Mouse (Mus musculus): Measurements from ENCODE around the gene Nek1. TPM values are rescaled to one million over a fixed set of nuclear protein-coding genes. Genes with fewer than 3 reads are reported as not detected.
"Not testable (repeated sequence)": the region's sequence is repeated elsewhere in the genome, so short reads cannot be mapped to it uniquely, and the experiment has no call there.

The Nek1 gene
- polyA plus RNA-seq, 2 experiments = 2.6 to 6.7 TPM

DNA sequence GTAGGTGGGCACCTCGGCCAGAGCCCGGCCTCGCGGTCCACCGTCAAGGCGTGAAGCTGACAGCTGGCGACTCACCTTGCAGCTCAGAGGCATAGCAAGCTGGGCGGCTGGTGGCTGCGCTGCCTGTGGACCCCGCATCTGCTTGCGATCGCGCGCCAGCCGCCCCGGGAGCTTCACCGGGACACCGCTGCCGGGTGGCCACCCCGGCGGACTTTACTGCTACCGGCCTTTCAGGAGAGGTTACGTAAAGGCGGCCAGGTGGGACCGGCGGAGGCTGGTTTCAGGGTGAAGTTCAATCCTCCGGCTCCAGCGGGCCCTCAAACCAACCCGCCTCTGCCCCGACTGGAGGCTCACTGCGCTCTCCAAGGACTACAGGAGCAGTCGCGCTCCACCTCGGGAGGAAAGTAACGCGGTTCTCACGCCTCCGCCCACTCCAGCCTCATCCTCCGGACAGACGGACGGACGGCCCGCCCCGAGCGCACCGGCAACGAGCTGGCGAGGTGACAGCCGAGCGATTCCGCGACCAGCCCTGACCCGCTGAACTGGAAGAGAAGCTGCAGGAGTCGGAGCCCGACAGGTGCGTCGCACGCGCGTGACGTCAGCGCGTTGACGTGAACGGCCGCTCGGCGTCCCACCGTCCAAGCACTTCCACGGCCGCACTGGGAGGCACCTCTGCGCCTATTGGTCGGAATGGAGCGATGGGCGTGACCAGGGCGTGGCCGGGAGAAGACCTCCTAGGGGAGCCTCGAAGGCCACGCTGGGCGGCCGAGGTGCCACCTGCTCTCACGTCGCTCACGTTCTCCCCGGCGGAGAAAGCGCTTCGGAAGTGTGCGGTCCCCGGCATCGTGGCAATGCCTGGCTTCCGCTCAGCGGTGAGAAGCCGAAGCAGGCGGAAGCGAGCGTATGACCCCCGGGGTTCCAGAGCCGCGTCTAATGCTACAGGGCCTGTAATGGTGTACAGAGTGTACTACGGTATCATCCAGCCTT, 10.0 kb upstream of the Nek1 start, which contains the start of gene Clcn3:
Clcn3 (minus strand) TSS at position 600 of the 987 bp plus-strand sequence.
- Histone ChIP-seq H3K9me3 (ENCODE audit: control insufficient read depth, low read length) (no peaks in the 10 kb centered on the region), H3K27me3 (ENCODE audit: control insufficient read depth, insufficient read depth, low read length) (no peaks in the 10 kb centered on the region), H3K36me3 (replicated peaks; ENCODE audit: control insufficient read depth, insufficient read depth, low read depth) (no peaks in the 10 kb centered on the region), H3K4me1 (replicated peaks; ENCODE audit: control insufficient read depth in 2 of 2, insufficient read depth in 2 of 2, low read length in 1 of 2) (peaks cover 13 to 20% of the 10 kb centered on the region in 2 experiments), H3K4me2 (ENCODE audit: low read depth) (peak within 1 kb of the TSS; percentile 97), H3K27ac (peak within 1 kb of the TSS; percentile 97), H3K9ac (replicated peaks) (peak within 1 kb of the TSS; percentile 89), H3K4me3 (ENCODE audit: insufficient read depth in 1 of 2, low read depth in 2 of 2, low read length in 2 of 2) (peak within 1 kb of the TSS; percentile 78 to 99)
- DNase-seq (ENCODE audit: low read depth in 3 of 3, low spot score in 3 of 3) = peak; percentile 98 to 99 (median 99)
- peak; percentile 55; the same call in 1 of the 2 replicates for TF ChIP-seq EP300 (IDR thresholded peaks at IDR 0.05; ENCODE audit: low read depth)
- TF ChIP-seq CTCF (IDR thresholded peaks at IDR 0.05; ENCODE audit: low read depth) = peak; percentile 32; the same call in 1 of the 2 replicates
- peak; percentile 99 for ATAC-seq (ENCODE audit: insufficient read depth)
- under 1% methylated on average over 101 of the region's 101 CpGs for WGBS (ENCODE audit: insufficient replicate concordance)

DNA sequence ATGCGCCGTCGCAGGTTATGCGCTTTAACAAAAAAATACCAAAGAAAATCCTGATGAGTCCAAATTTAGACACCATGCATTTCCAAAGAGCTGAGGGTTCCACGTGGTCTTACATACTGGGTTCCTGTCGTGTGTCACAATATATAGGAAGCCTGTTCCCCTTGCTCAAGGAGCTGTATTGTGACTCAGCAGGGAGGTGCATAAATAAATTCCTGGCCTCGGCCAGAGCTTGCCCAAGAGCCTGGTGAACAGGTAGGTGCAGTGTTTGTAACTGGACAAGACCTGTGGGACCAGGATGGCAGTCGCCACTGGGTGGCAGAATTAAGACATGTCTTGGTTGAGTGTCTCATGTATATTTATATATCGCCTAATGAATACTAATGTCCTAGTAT, 9.3 kb upstream of the Nek1 start:
- 8% methylated on average over 9 of the region's 9 CpGs for WGBS (ENCODE audit: insufficient replicate concordance)
- Histone ChIP-seq H3K27me3 (ENCODE audit: control insufficient read depth, insufficient read depth, low read length) (no peaks in the 10 kb centered on the region), H3K4me3 (ENCODE audit: insufficient read depth in 1 of 2, low read depth in 2 of 2, low read length in 2 of 2) (peak overlapping the region; percentile 62 to 99), H3K36me3 (replicated peaks; ENCODE audit: control insufficient read depth, insufficient read depth, low read depth) (no peaks in the 10 kb centered on the region), H3K9ac (replicated peaks) (peak overlapping the region; percentile 89), H3K27ac (peak overlapping the region; percentile 97), H3K4me2 (ENCODE audit: low read depth) (peak overlapping the region; percentile 97), H3K4me1 (replicated peaks; ENCODE audit: control insufficient read depth in 2 of 2, insufficient read depth in 2 of 2, low read length in 1 of 2) (peaks cover 10 to 16% of the 10 kb centered on the region in 2 experiments), H3K9me3 (ENCODE audit: control insufficient read depth, low read length) (no peaks in the 10 kb centered on the region)
- DNase-seq (ENCODE audit: low read depth in 3 of 3, low spot score in 3 of 3) (peak; percentile 59 to 69 (median 61)), ATAC-seq (ENCODE audit: insufficient read depth) (peak; percentile 61)
- TF ChIP-seq CTCF (IDR thresholded peaks at IDR 0.05; ENCODE audit: low read depth) = peak; percentile 78
- peak; percentile 21; the same call in 1 of the 2 replicates for TF ChIP-seq EP300 (IDR thresholded peaks at IDR 0.05; ENCODE audit: low read depth)

DNA sequence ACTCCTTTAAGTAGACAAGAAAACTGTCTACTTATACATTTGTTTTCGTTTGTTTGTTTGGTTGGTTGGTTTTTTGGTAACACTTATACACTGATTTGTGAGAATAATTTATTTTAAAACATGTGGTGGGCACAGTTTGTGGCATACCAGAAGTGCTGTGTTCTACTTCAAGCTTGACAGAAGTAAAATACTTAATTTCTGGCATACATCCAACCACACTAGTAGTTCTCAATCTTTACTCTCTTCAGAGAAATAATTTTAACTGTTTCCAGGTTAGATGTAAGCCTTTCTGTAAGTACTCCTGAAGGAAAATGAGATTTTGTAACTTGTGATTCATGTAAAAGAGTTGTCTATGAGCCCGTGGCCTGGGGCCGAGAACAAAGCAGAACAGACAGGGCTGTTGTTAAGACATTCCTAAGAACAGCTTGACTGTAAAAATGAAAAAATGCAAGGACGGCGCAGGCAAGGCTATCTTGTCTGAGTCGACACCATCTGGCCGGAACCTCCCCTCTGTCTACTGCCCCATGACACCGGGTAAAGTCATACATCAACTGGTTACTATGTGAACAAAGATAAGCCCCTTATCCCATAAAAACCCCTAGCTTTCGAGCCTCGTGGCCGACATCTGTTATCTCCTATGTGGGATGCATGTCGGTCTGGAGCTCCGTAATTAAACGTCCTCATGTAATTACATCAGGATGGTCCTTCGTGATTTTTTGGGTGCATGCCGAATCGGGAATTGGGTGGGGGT, 8.6 kb upstream of the Nek1 start:
- ATAC-seq (ENCODE audit: insufficient read depth) = not testable (repeated sequence)
- H3K27ac ChIP-seq = peak overlapping the region; percentile 97
- peak overlapping the region in 1 of 2 experiments; percentile 99; a peak in 3 of 4 replicates for H3K4me3 ChIP-seq (ENCODE audit: insufficient read depth in 1 of 2, low read depth in 2 of 2, low read length in 2 of 2)

GRCm38 (mm10) chr8:60992561-60992909, 460 bp upstream of the Nek1 start:
- no peaks in the 10 kb centered on the region for H3K36me3 ChIP-seq (replicated peaks; ENCODE audit: control insufficient read depth, insufficient read depth, low read depth)
- peaks cover 9 to 15% of the 10 kb centered on the region in 2 experiments; a peak in 3 of 4 replicates for H3K4me1 ChIP-seq (replicated peaks; ENCODE audit: control insufficient read depth in 2 of 2, insufficient read depth in 2 of 2, low read length in 1 of 2)
- no peaks in the 10 kb centered on the region for H3K9me3 ChIP-seq (ENCODE audit: control insufficient read depth, low read length)
- WGBS (ENCODE audit: insufficient replicate concordance) = under 1% methylated on average over 16 of the region's 16 CpGs
- H3K9ac ChIP-seq (replicated peaks) = peak overlapping the region; percentile 77
- ATAC-seq (ENCODE audit: insufficient read depth) (peak; percentile 80), DNase-seq (ENCODE audit: low read depth in 3 of 3, low spot score in 3 of 3) (peak in 2 of 3 experiments; percentile 64 to 68)
- TF ChIP-seq CTCF (IDR thresholded peaks at IDR 0.05; ENCODE audit: low read depth) (no peak), EP300 (IDR thresholded peaks at IDR 0.05; ENCODE audit: low read depth) (no peak)
- peak overlapping the region; percentile 67 for H3K4me2 ChIP-seq (ENCODE audit: low read depth)
- H3K27ac ChIP-seq = peak overlapping the region; percentile 77
- peak overlapping the region; percentile 60 to 97 for H3K4me3 ChIP-seq (ENCODE audit: insufficient read depth in 1 of 2, low read depth in 2 of 2, low read length in 2 of 2)
- no peaks in the 10 kb centered on the region for H3K27me3 ChIP-seq (ENCODE audit: control insufficient read depth, insufficient read depth, low read length)

More for the DNA sequence above, 8.6 kb upstream of the Nek1 start:
- not testable (repeated sequence) for H3K36me3 ChIP-seq (replicated peaks; ENCODE audit: control insufficient read depth, insufficient read depth, low read depth); H3K9me3 ChIP-seq (ENCODE audit: control insufficient read depth, low read length); H3K27me3 ChIP-seq (ENCODE audit: control insufficient read depth, insufficient read depth, low read length); DNase-seq (ENCODE audit: low read depth in 3 of 3, low spot score in 3 of 3)
- H3K4me1 ChIP-seq (replicated peaks; ENCODE audit: control insufficient read depth in 2 of 2, insufficient read depth in 2 of 2, low read length in 1 of 2) = peaks cover 5 to 11% of the 10 kb centered on the region in 2 experiments
- TF ChIP-seq EP300 (IDR thresholded peaks at IDR 0.05; ENCODE audit: low read depth) = peak; percentile 47; the same call in 1 of the 2 replicates
- 75% methylated on average over 17 of the region's 17 CpGs for WGBS (ENCODE audit: insufficient replicate concordance)
- peak overlapping the region; percentile 97 for H3K4me2 ChIP-seq (ENCODE audit: low read depth)
- peak overlapping the region; percentile 89 for H3K9ac ChIP-seq (replicated peaks)
